Mouse (Mus musculus) 3T3-L1 (cell line): ENCODE measurements around the gene Dpm2.

Experiments used
- DNase-seq: peaks from one replicate; pipeline ENCODE4 v3.0.0-alpha.2; 2015; ENCODE audit warnings: low read depth, low spot score

Dpm2 gene

GRCm38 (mm10) chr2:32582830-32583799 is 12.5 kb downstream of the Dpm2 start:
- peak; percentile 96 for DNase-seq

GRCm38 (mm10) chr2:32585149-32585714 is 14.6 kb downstream of the Dpm2 start:
- no peak for DNase-seq

- DNase-seq: peak; percentile 96
Measured at GRCm38 (mm10) chr2:32586871-32587351, 16.3 kb downstream of the Dpm2 start, which contains the start of gene St6galnac4. Gene St6galnac4 (plus strand): TSS chr2:32587095.

- DNase-seq: peak; percentile 68
Measured at GRCm38 (mm10) chr2:32587731-32588321, 17.2 kb downstream of the Dpm2 start.

- peak; percentile 70 for DNase-seq
Measured at GRCm38 (mm10) chr2:32589213-32589795, 18.6 kb downstream of the Dpm2 start.

GRCm38 (mm10) chr2:32590224-32590623 is 19.6 kb downstream of the Dpm2 start:
- no peak for DNase-seq

- DNase-seq: no peak
Measured at GRCm38 (mm10) chr2:32591249-32591648, 20.6 kb downstream of the Dpm2 start.

- no peak for DNase-seq
Measured at GRCm38 (mm10) chr2:32596725-32597124, 26.1 kb downstream of the Dpm2 start.

- no peak for DNase-seq
Measured at GRCm38 (mm10) chr2:32597248-32597647, 26.6 kb downstream of the Dpm2 start.

GRCm38 (mm10) chr2:32597699-32598098 is 27.0 kb downstream of the Dpm2 start:
- DNase-seq: peak; percentile 72

- DNase-seq: no peak
Measured at GRCm38 (mm10) chr2:32598506-32598905, 27.8 kb downstream of the Dpm2 start.

- no peak for DNase-seq
Measured at GRCm38 (mm10) chr2:32599409-32599808, 28.8 kb downstream of the Dpm2 start, which contains the start of gene St6galnac6. Gene St6galnac6 (plus strand): TSS chr2:32599709.

- peak; percentile 52 for DNase-seq
Measured at GRCm38 (mm10) chr2:32601417-32602065, 30.9 kb downstream of the Dpm2 start.

- peak; percentile 64 for DNase-seq
Measured at GRCm38 (mm10) chr2:32602600-32603054, 32.0 kb downstream of the Dpm2 start.

- no peak for DNase-seq
Measured at GRCm38 (mm10) chr2:32604631-32605030, 34.0 kb downstream of the Dpm2 start.

GRCm38 (mm10) chr2:32606161-32607142 is 35.8 kb downstream of the Dpm2 start:
- DNase-seq: peak; percentile 91

GRCm38 (mm10) chr2:32607262-32607947 is 36.7 kb downstream of the Dpm2 start:
- peak; percentile 85 for DNase-seq

GRCm38 (mm10) chr2:32608141-32608777 is 37.6 kb downstream of the Dpm2 start:
- peak; percentile 91 for DNase-seq
